Mouse (Mus musculus): Measurements from ENCODE around the gene Zwint.

- TF ChIP-seq CTCF (conservative IDR thresholded peaks at IDR 0.05 in 1 of 2, IDR thresholded peaks at IDR 0.05 in 1 of 2; ENCODE audit: low read depth in 2 of 2, low read length in 2 of 2) (no peak), SMC3 (IDR thresholded peaks at IDR 0.05; ENCODE audit: low read depth, low read length) (no peak), MYC (IDR thresholded peaks at IDR 0.05; ENCODE audit: low read depth, low read length) (peak; percentile 20; the same call in 1 of the 2 replicates), MEF2A (IDR thresholded peaks at IDR 0.05; ENCODE audit: borderline replicate concordance, low read depth, low read length) (peak; percentile 66), MAX (IDR thresholded peaks at IDR 0.05; ENCODE audit: low read length) (no peak), KAT2A (IDR thresholded peaks at IDR 0.05; ENCODE audit: insufficient replicate concordance, low read length) (no peak), RCOR1 (conservative IDR thresholded peaks at IDR 0.05; ENCODE audit: low read depth, low read length) (no peak), TCF12 (IDR thresholded peaks at IDR 0.05; ENCODE audit: low read depth, low read length) (peak; percentile 40; the same call in 1 of the 2 replicates), MXI1 (IDR thresholded peaks at IDR 0.05; ENCODE audit: low read depth, low read length) (no peak), CHD2 (IDR thresholded peaks at IDR 0.05; ENCODE audit: low read length) (no peak; the same call in 1 of the 2 replicates), UBTF (IDR thresholded peaks at IDR 0.05; ENCODE audit: low read depth, low read length) (no peak), POLR2A (IDR thresholded peaks at IDR 0.05; ENCODE audit: low read depth, low read length) (no peak)
These were observed 46.4 kb downstream of the Zwint start for GRCm38 (mm10) chr10:72701092-72701491.

Data from CH12.LX (cell line).